Mouse (Mus musculus) spleen, adult 2 months (tissue): Measurements from ENCODE around the gene Wdr82.

Source experiments
- CTCF ChIP-seq: fragments of 200-500 bp; IDR thresholded peaks from 2 replicates; pipeline ENCODE4 v1.5.1; 2011; ENCODE audit warnings: mild to moderate bottlenecking, inconsistent platforms; ENCODE audit not compliant: insufficient read depth, insufficient read length, insufficient replicate concordance; ENCODE audit errors: extremely low read depth
- POLR2A ChIP-seq: fragments of 200-500 bp; IDR thresholded peaks from 2 replicates; pipeline ENCODE4 v1.6.1; 2011; ENCODE audit warnings: low read depth, low read length, inconsistent platforms

- TF ChIP-seq CTCF (no peak), POLR2A (no peak)
Measured at GRCm38 (mm10) chr9:106197081-106197713, 26.5 kb downstream of the Wdr82 start.
